Mouse (Mus musculus): ENCODE measurements around the gene Fut7.
"Not testable (repeated sequence)": the region's sequence is repeated elsewhere in the genome, so short reads cannot be mapped to it uniquely, and the experiment has no call there.

Gene Fut7

GRCm38 (mm10) chr2:25402972-25403601, 20.0 kb upstream of the Fut7 start:
- H3K27me3 ChIP-seq (ENCODE audit: control insufficient read depth, insufficient read depth, low read length, poor library complexity, severe bottlenecking) = no peaks in the 10 kb centered on the region
- DNase-seq (ENCODE audit: low read depth, low spot score) = peak; percentile 13
- H3K36me3 ChIP-seq (ENCODE audit: control insufficient read depth, insufficient read depth, low read length, poor library complexity, severe bottlenecking) = no peaks in the 10 kb centered on the region

GRCm38 (mm10) chr2:25403994-25404393, 19.1 kb upstream of the Fut7 start:
- no peaks in the 10 kb centered on the region for H3K27me3 ChIP-seq (ENCODE audit: control insufficient read depth, insufficient read depth, low read length, poor library complexity, severe bottlenecking)
- no peaks in the 10 kb centered on the region for H3K36me3 ChIP-seq (ENCODE audit: control insufficient read depth, insufficient read depth, low read length, poor library complexity, severe bottlenecking)
- no peak for DNase-seq (ENCODE audit: low read depth, low spot score)

GRCm38 (mm10) chr2:25408908-25409307, 14.2 kb upstream of the Fut7 start:
- no peaks in the 10 kb centered on the region for H3K36me3 ChIP-seq (ENCODE audit: control insufficient read depth, insufficient read depth, low read length, poor library complexity, severe bottlenecking)
- no peak for DNase-seq (ENCODE audit: low read depth, low spot score)
- H3K27me3 ChIP-seq (ENCODE audit: control insufficient read depth, insufficient read depth, low read length, poor library complexity, severe bottlenecking) = no peaks in the 10 kb centered on the region

GRCm38 (mm10) chr2:25413436-25413835, 9.6 kb upstream of the Fut7 start:
- H3K27me3 ChIP-seq (ENCODE audit: control insufficient read depth, insufficient read depth, low read length, poor library complexity, severe bottlenecking); DNase-seq (ENCODE audit: low read depth, low spot score); H3K36me3 ChIP-seq (ENCODE audit: control insufficient read depth, insufficient read depth, low read length, poor library complexity, severe bottlenecking): not testable (repeated sequence)

GRCm38 (mm10) chr2:25417426-25417825, 5.6 kb upstream of the Fut7 start:
- no peaks in the 10 kb centered on the region for H3K27me3 ChIP-seq (ENCODE audit: control insufficient read depth, insufficient read depth, low read length, poor library complexity, severe bottlenecking)
- no peaks in the 10 kb centered on the region for H3K36me3 ChIP-seq (ENCODE audit: control insufficient read depth, insufficient read depth, low read length, poor library complexity, severe bottlenecking)
- DNase-seq (ENCODE audit: low read depth, low spot score) = no peak

GRCm38 (mm10) chr2:25421896-25422295, 1.2 kb upstream of the Fut7 start:
- no peaks in the 10 kb centered on the region for H3K27me3 ChIP-seq (ENCODE audit: control insufficient read depth, insufficient read depth, low read length, poor library complexity, severe bottlenecking)
- peak; percentile 76 for DNase-seq (ENCODE audit: low read depth, low spot score)
- no peaks in the 10 kb centered on the region for H3K36me3 ChIP-seq (ENCODE audit: control insufficient read depth, insufficient read depth, low read length, poor library complexity, severe bottlenecking)

- no peaks in the 10 kb centered on the region for H3K27me3 ChIP-seq (ENCODE audit: control insufficient read depth, insufficient read depth, low read length, poor library complexity, severe bottlenecking)
- H3K36me3 ChIP-seq (ENCODE audit: control insufficient read depth, insufficient read depth, low read length, poor library complexity, severe bottlenecking) = no peaks in the 10 kb centered on the region
- DNase-seq (ENCODE audit: low read depth, low spot score) = no peak
These were observed 559 bp downstream of the Fut7 start for GRCm38 (mm10) chr2:25423626-25424025.

- Histone ChIP-seq H3K36me3 (ENCODE audit: control insufficient read depth, insufficient read depth, low read length, poor library complexity, severe bottlenecking) (no peaks in the 10 kb centered on the region), H3K27me3 (ENCODE audit: control insufficient read depth, insufficient read depth, low read length, poor library complexity, severe bottlenecking) (no peaks in the 10 kb centered on the region)
- no peak for DNase-seq (ENCODE audit: low read depth, low spot score)
These were observed 2.4 kb downstream of the Fut7 start for GRCm38 (mm10) chr2:25425481-25425880.

- H3K27me3 ChIP-seq (ENCODE audit: control insufficient read depth, insufficient read depth, low read length, poor library complexity, severe bottlenecking) = no peaks in the 10 kb centered on the region
- peak; percentile 89 for DNase-seq (ENCODE audit: low read depth, low spot score)
These were observed 3.7 kb downstream of the Fut7 start for GRCm38 (mm10) chr2:25426721-25427191.

GRCm38 (mm10) chr2:25427256-25427655, 4.2 kb downstream of the Fut7 start:
- H3K36me3 ChIP-seq (ENCODE audit: control insufficient read depth, insufficient read depth, low read length, poor library complexity, severe bottlenecking) = no peaks in the 10 kb centered on the region; the same call in 1 of the 2 replicates
- no peaks in the 10 kb centered on the region for H3K27me3 ChIP-seq (ENCODE audit: control insufficient read depth, insufficient read depth, low read length, poor library complexity, severe bottlenecking)
- no peak for DNase-seq (ENCODE audit: low read depth, low spot score)

More at GRCm38 (mm10) chr2:25426721-25427191, 3.7 kb downstream of the Fut7 start:
- no peaks in the 10 kb centered on the region; the same call in 1 of the 2 replicates for H3K36me3 ChIP-seq (ENCODE audit: control insufficient read depth, insufficient read depth, low read length, poor library complexity, severe bottlenecking)

GRCm38 (mm10) chr2:25428442-25429236, 5.6 kb downstream of the Fut7 start, which contains the start of gene Abca2:
Gene Abca2 (plus strand): TSS chr2:25428703.
- Histone ChIP-seq H3K36me3 (ENCODE audit: control insufficient read depth, insufficient read depth, low read length, poor library complexity, severe bottlenecking) (no peaks in the 10 kb centered on the region; the same call in 1 of the 2 replicates), H3K27me3 (ENCODE audit: control insufficient read depth, insufficient read depth, low read length, poor library complexity, severe bottlenecking) (no peaks in the 10 kb centered on the region)
- peak; percentile 95 for DNase-seq (ENCODE audit: low read depth, low spot score)

- peak; percentile 13 for DNase-seq (ENCODE audit: low read depth, low spot score)
- Histone ChIP-seq H3K36me3 (ENCODE audit: control insufficient read depth, insufficient read depth, low read length, poor library complexity, severe bottlenecking) (no peaks in the 10 kb centered on the region; the same call in 1 of the 2 replicates), H3K27me3 (ENCODE audit: control insufficient read depth, insufficient read depth, low read length, poor library complexity, severe bottlenecking) (no peaks in the 10 kb centered on the region)
These were observed 6.5 kb downstream of the Fut7 start for GRCm38 (mm10) chr2:25429435-25430180.

GRCm38 (mm10) chr2:25430395-25431233, 7.5 kb downstream of the Fut7 start:
- Histone ChIP-seq H3K36me3 (ENCODE audit: control insufficient read depth, insufficient read depth, low read length, poor library complexity, severe bottlenecking) (no peaks in the 10 kb centered on the region; the same call in 1 of the 2 replicates), H3K27me3 (ENCODE audit: control insufficient read depth, insufficient read depth, low read length, poor library complexity, severe bottlenecking) (no peaks in the 10 kb centered on the region)
- peak; percentile 13 for DNase-seq (ENCODE audit: low read depth, low spot score)

GRCm38 (mm10) chr2:25431308-25431855, 8.3 kb downstream of the Fut7 start:
- Histone ChIP-seq H3K27me3 (ENCODE audit: control insufficient read depth, insufficient read depth, low read length, poor library complexity, severe bottlenecking) (no peaks in the 10 kb centered on the region), H3K36me3 (ENCODE audit: control insufficient read depth, insufficient read depth, low read length, poor library complexity, severe bottlenecking) (no peaks in the 10 kb centered on the region; the same call in 1 of the 2 replicates)
- no peak for DNase-seq (ENCODE audit: low read depth, low spot score)
